Comparison of ENCODE assay signal across 20 mouse cellular contexts in genomic region chr4:45540151-45540933, GRCm38 (mm10). TPM values are rescaled to one million over a fixed set of nuclear protein-coding genes. Genes with fewer than 3 reads are reported as not detected.
A peak's percentile ranks its signal among the peaks of the same experiment; 100 is the strongest.
DNase-seq lines count a peak whose midpoint lies in the region; ATAC-seq and TF ChIP-seq lines count a peak whose summit lies in the region.
"Had no signal": no experiment of that assay in that cellular context is flagged by ENCODE, and none has a peak within 500 bp of the region (broad histone marks: within the 10 kb centered on the region; RNA-seq: fewer than 3 reads in every experiment).

No protein-coding gene starts in this region.

- no peaks in the 10 kb centered on the region for H3K27me3 ChIP-seq in heart, postnatal 0 days (ENCODE audit: control insufficient read depth, insufficient read depth, low read length)
- H3K27me3 ChIP-seq in heart, embryonic 11.5 days (ENCODE audit: control insufficient read depth, insufficient read depth, low read length) = no peaks in the 10 kb centered on the region
- no peaks in the 10 kb centered on the region for H3K27me3 ChIP-seq in forebrain, embryonic 16.5 days (replicated peaks; ENCODE audit: control insufficient read depth, insufficient read depth, low read length)
- H3K27me3 ChIP-seq: heart, embryonic 13.5 days had no signal

- H3K9me3 ChIP-seq in heart, postnatal 0 days (replicated peaks; ENCODE audit: control insufficient read depth, low read length) = no peaks in the 10 kb centered on the region
- no peaks in the 10 kb centered on the region for H3K9me3 ChIP-seq in heart, embryonic 11.5 days (replicated peaks; ENCODE audit: control insufficient read depth, low read length)
- no peaks in the 10 kb centered on the region for H3K9me3 ChIP-seq in forebrain, embryonic 16.5 days (ENCODE audit: control insufficient read depth, low read length)
- H3K9me3 ChIP-seq: heart, embryonic 13.5 days had no signal

- no peak overlapping the region for H3K27ac ChIP-seq in heart, postnatal 0 days (ENCODE audit: low read depth)
- H3K27ac ChIP-seq in heart, embryonic 11.5 days (ENCODE audit: low read depth, low read length) = no peak overlapping the region
- H3K27ac ChIP-seq in forebrain, embryonic 16.5 days (ENCODE audit: low read length) = peak overlapping the region; percentile 27; the same call in 1 of the 2 replicates
- H3K27ac ChIP-seq: gastrocnemius, adult 2 months; heart, embryonic 13.5 days; hindbrain, embryonic 14.5 days; liver, embryonic 14.5 days had no signal

- H3K4me2 ChIP-seq in heart, postnatal 0 days (ENCODE audit: low read depth, low read length) = no peak overlapping the region
- no peak overlapping the region for H3K4me2 ChIP-seq in heart, embryonic 11.5 days
- H3K4me2 ChIP-seq in forebrain, embryonic 16.5 days (ENCODE audit: low read length) = no peak overlapping the region
- H3K4me2 ChIP-seq: heart, embryonic 13.5 days; hindbrain, embryonic 14.5 days had no signal

- peak; percentile 58; the same call in 1 of the 2 replicates for ATAC-seq in heart, postnatal 0 days (ENCODE audit: insufficient read depth, low read depth)
- ATAC-seq in heart, embryonic 11.5 days (replicated peaks; ENCODE audit: insufficient number of reproducible peaks, low FRiP score, low TSS enrichment) = no peak
- peak; percentile 58; the same call in 1 of the 2 replicates for ATAC-seq in forebrain, embryonic 16.5 days

- no peak overlapping the region for H3K4me3 ChIP-seq in heart, postnatal 0 days (ENCODE audit: low read depth, low read length)
- no peak overlapping the region for H3K4me3 ChIP-seq in heart, embryonic 11.5 days (ENCODE audit: low read depth, low read length)
- no peak overlapping the region for H3K4me3 ChIP-seq in forebrain, embryonic 16.5 days (replicated peaks; ENCODE audit: low read length)
- H3K4me3 ChIP-seq: gastrocnemius, adult 2 months; heart, embryonic 13.5 days had no signal

- 0 out of 2 replicates have a peak, but pooled peaks cover 4% of the 10 kb centered on the region for H3K4me1 ChIP-seq in heart, postnatal 0 days (ENCODE audit: control insufficient read depth, insufficient read depth)
- H3K4me1 ChIP-seq in heart, embryonic 11.5 days (ENCODE audit: control insufficient read depth, insufficient read depth, low read length) = no peaks in the 10 kb centered on the region
- H3K4me1 ChIP-seq in forebrain, embryonic 16.5 days (replicated peaks; ENCODE audit: control insufficient read depth, insufficient read depth, low read length) = peaks cover 11% of the 10 kb centered on the region
- H3K4me1 ChIP-seq: heart, embryonic 13.5 days had no signal

- TF ChIP-seq CTCF in heart, postnatal 0 days (IDR thresholded peaks at IDR 0.05; ENCODE audit: low read depth) = no peak

- WGBS in heart, postnatal 0 days = 67% methylated on average over 15 of the region's 15 CpGs
- WGBS in heart, embryonic 11.5 days (ENCODE audit: insufficient replicate concordance) = 73% methylated on average over 15 of the region's 15 CpGs
- 27% methylated on average over 15 of the region's 15 CpGs for WGBS in forebrain, embryonic 16.5 days

- DNase-seq in heart, postnatal 0 days (ENCODE audit: low spot score) = no peak
- peak; percentile 18 for DNase-seq in lung, postnatal 25 days (ENCODE audit: low spot score)
- no peak for DNase-seq in lung, postnatal 14 days
- peak; percentile 94 for DNase-seq in retina, postnatal 1 day
- DNase-seq in cerebellum, adult 9-10 months = no peak
- DNase-seq in left cerebral cortex, adult 11 months (ENCODE audit: low spot score) = no peak
- DNase-seq: adrenal gland, adult 2 months; embryo, embryonic 11 days; gastrocnemius, adult 2 months; kidney, adult 18-20 months; kidney, postnatal 36 days; lung, postnatal 4 days; right cerebral cortex, adult 18-20 months; spleen, adult 18-20 months; thymus, postnatal 14 days had no signal

- H3K9ac ChIP-seq in heart, postnatal 0 days (replicated peaks; ENCODE audit: low read depth, low read length) = no peak overlapping the region
- no peak overlapping the region for H3K9ac ChIP-seq in heart, embryonic 11.5 days (ENCODE audit: low read depth, low read length)
- H3K9ac ChIP-seq in forebrain, embryonic 16.5 days (replicated peaks; ENCODE audit: low read depth, low read length) = no peak overlapping the region
- H3K9ac ChIP-seq: heart, embryonic 13.5 days; hindbrain, embryonic 14.5 days; liver, embryonic 14.5 days had no signal

- no peaks in the 10 kb centered on the region for H3K36me3 ChIP-seq in heart, postnatal 0 days (replicated peaks; ENCODE audit: control insufficient read depth, insufficient read depth, low read length)
- H3K36me3 ChIP-seq in heart, embryonic 11.5 days (ENCODE audit: control insufficient read depth, insufficient read depth, low read length) = no peaks in the 10 kb centered on the region
- H3K36me3 ChIP-seq in forebrain, embryonic 16.5 days (ENCODE audit: control insufficient read depth, insufficient read depth) = no peaks in the 10 kb centered on the region
- H3K36me3 ChIP-seq: heart, embryonic 13.5 days had no signal

- no peak for TF ChIP-seq EP300 in heart, postnatal 0 days (IDR thresholded peaks at IDR 0.05; ENCODE audit: low read depth)

RNA-seq across cellular contexts. Expression of gene Shb, which starts 8.1 kb away (rescaled TPM):
- total RNA-seq in heart, postnatal 0 days (2014; rRNA removed; ENCODE audit: low replicate concordance) = 54.8 and 79.6 TPM in 2 replicates
- 6.5 and 7.4 TPM in 2 replicates for polyA plus RNA-seq in heart, postnatal 0 days (2015; fragmentation: Nextera tagmentation; extraction: Ambion mirVana)
- polyA plus RNA-seq in heart, embryonic 11.5 days (2014; fragmentation: Nextera tagmentation; extraction: Ambion mirVana) = 9.2 and 11.1 TPM in 2 replicates
- 5.8 and 7.0 TPM in 2 replicates for polyA plus RNA-seq in forebrain, embryonic 16.5 days (2015; fragmentation: Nextera tagmentation; extraction: Ambion mirVana)

Comparison
In these comparisons a context has a peak if more than half of its experiments do, and no peak if none do; other contexts are left out.
1. DNase-seq: peak in lung, postnatal 25 days (single experiment) and retina, postnatal 1 day (single experiment); none in heart, postnatal 0 days (single experiment), lung, postnatal 14 days (single experiment), cerebellum, adult 9-10 months (single experiment) and left cerebral cortex, adult 11 months (single experiment).